Mouse (Mus musculus) cerebellum, adult 11 months (tissue): ENCODE data around the gene Dennd1c.

Experiments used
- DNase-seq: peaks from one replicate; pipeline ENCODE4 v3.0.0; 2022

Dennd1c gene

GRCm38 (mm10) chr17:57078336-57078735 lies at the start of gene Dennd1c:
Gene Dennd1c, minus strand, starts transcription at chr17:57078514.
- no peak for DNase-seq

GRCm38 (mm10) chr17:57125853-57126622 lies 47.7 kb upstream of the Dennd1c start:
- DNase-seq, result no peak

GRCm38 (mm10) chr17:57124792-57125191 lies 46.5 kb upstream of the Dennd1c start:
- DNase-seq, result no peak

GRCm38 (mm10) chr17:57123192-57124118 lies 45.1 kb upstream of the Dennd1c start:
- no peak for DNase-seq

GRCm38 (mm10) chr17:57121856-57122255 lies 43.5 kb upstream of the Dennd1c start:
- DNase-seq, result no peak

- no peak for DNase-seq
Measured at GRCm38 (mm10) chr17:57118524-57119349, 40.4 kb upstream of the Dennd1c start.

GRCm38 (mm10) chr17:57116801-57117200 lies 38.5 kb upstream of the Dennd1c start:
- no peak for DNase-seq

- DNase-seq, result no peak
Measured at GRCm38 (mm10) chr17:57112768-57113474, 34.6 kb upstream of the Dennd1c start.

GRCm38 (mm10) chr17:57110005-57110404 lies 31.7 kb upstream of the Dennd1c start:
- DNase-seq, result no peak

- no peak for DNase-seq
Measured at GRCm38 (mm10) chr17:57108666-57109171, 30.4 kb upstream of the Dennd1c start.

GRCm38 (mm10) chr17:57108040-57108665 lies 29.8 kb upstream of the Dennd1c start:
- no peak for DNase-seq

GRCm38 (mm10) chr17:57107064-57107463 lies 28.8 kb upstream of the Dennd1c start:
- no peak for DNase-seq

- DNase-seq, result no peak
Measured at GRCm38 (mm10) chr17:57106035-57106368, 27.7 kb upstream of the Dennd1c start.

- peak; percentile 39 for DNase-seq
Measured at GRCm38 (mm10) chr17:57105181-57106034, 27.1 kb upstream of the Dennd1c start, which contains the start of gene Tnfsf9. Gene Tnfsf9, plus strand, starts transcription at chr17:57105325.

- no peak for DNase-seq
Measured at GRCm38 (mm10) chr17:57104496-57104895, 26.2 kb upstream of the Dennd1c start.

- DNase-seq, result no peak
Measured at GRCm38 (mm10) chr17:57102276-57102675, 24.0 kb upstream of the Dennd1c start.

GRCm38 (mm10) chr17:57099629-57100325 lies 21.5 kb upstream of the Dennd1c start:
- DNase-seq, result no peak

- no peak for DNase-seq
Measured at GRCm38 (mm10) chr17:57098321-57098720, 20.0 kb upstream of the Dennd1c start.

- peak; percentile 81 for DNase-seq
Measured at GRCm38 (mm10) chr17:57096623-57096920, 18.3 kb upstream of the Dennd1c start.
